Mouse (Mus musculus) liver, adult 2 months (tissue): ENCODE measurements around the gene Nsun2.

Experiments used
- CTCF ChIP-seq: fragments of 200-500 bp; IDR thresholded peaks from 2 replicates; pipeline ENCODE4 v1.5.1; 2011; ENCODE audit warnings: low read depth, low read length, control low read depth
- POLR2A ChIP-seq: fragments of 200-500 bp; IDR thresholded peaks from 2 replicates; pipeline ENCODE4 v1.6.1; 2011; ENCODE audit warnings: low read length, control low read depth; ENCODE audit not compliant: insufficient read depth; ENCODE audit errors: extremely low read depth

GRCm38 (mm10) chr13:69528531-69528930, 5.0 kb upstream of the Nsun2 start:
- TF ChIP-seq CTCF: no peak
- no peak for TF ChIP-seq POLR2A
